Mouse (Mus musculus): ENCODE data around the gene Fance. TPM values are rescaled to one million over a fixed set of nuclear protein-coding genes. Genes with fewer than 3 reads are reported as not detected.

Fance gene
- total RNA-seq, 2 experiments from 2014 or later = 16.9 to 18.2 TPM

DNA sequence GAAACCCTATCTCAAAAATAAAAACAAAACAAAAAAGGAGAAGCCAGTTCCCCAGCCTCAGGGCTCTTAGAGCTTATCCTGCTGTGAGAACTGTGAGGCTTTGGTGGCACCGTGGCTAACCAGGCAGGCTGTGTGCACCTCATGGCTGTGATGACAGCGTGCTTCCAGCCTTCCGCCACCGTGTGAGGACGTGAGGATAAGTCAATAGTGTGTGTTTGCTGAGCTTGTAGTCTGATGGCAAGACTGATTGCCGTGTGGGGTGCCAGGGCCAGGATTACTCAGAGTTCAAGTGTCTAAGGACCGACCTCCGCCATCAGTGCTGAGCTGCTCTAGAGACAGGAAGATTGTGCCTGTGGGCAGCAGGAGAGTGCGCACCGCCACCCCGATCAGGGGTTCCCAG lies 22.6 kb upstream of the Fance start:
- intact Hi-C loops (cut with DNase I) = loop anchor here (2.0 kb wide), 1 partner anchor 18 kb away; no protein-coding TSS in a partner anchor
- DNase-seq = no peak

DNA sequence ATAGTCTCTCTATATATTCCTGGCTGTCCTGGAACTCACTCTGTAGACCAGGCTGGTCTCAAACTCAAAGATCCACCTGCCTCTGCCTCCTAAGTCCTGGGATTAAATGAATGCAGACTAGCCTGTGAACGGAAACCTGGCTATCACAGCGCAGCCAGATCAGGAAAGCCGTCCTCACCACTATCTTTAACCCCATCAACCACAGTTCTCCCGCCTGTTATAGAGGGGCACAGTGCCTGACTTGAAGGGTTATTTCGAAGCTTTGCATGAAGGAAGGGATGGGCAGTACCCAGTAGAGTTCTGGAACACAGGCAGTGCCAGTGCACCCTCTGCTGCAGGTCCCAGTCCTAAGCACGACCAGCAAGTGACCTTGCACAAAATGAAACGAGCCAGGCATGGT lies 22.0 kb upstream of the Fance start:
- intact Hi-C loops (cut with DNase I) = loop anchor here (2.0 kb wide), 1 partner anchor 17 kb away; no protein-coding TSS in a partner anchor
- no peak for DNase-seq

DNA sequence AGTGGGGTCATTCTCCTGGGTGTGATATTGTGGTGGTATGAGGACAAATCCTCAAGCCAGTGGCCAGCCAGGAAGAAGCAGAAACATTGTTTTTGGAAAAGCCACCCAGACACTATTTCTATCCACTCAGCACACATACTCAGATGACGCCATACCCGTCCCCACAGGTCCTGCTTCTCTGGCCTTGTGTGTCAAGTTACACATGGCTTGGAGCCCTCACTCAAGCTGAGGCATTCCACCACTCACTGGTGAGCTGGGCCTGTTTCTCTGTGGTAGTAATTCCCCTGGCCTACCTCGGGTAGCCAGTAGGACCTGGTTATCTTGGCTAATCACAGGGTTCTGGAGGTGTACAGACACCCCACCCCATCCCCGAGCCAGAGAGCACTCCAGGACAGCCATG lies 19.6 kb upstream of the Fance start:
- no peak for DNase-seq
- intact Hi-C loops (cut with DNase I) = no loop called here

DNA sequence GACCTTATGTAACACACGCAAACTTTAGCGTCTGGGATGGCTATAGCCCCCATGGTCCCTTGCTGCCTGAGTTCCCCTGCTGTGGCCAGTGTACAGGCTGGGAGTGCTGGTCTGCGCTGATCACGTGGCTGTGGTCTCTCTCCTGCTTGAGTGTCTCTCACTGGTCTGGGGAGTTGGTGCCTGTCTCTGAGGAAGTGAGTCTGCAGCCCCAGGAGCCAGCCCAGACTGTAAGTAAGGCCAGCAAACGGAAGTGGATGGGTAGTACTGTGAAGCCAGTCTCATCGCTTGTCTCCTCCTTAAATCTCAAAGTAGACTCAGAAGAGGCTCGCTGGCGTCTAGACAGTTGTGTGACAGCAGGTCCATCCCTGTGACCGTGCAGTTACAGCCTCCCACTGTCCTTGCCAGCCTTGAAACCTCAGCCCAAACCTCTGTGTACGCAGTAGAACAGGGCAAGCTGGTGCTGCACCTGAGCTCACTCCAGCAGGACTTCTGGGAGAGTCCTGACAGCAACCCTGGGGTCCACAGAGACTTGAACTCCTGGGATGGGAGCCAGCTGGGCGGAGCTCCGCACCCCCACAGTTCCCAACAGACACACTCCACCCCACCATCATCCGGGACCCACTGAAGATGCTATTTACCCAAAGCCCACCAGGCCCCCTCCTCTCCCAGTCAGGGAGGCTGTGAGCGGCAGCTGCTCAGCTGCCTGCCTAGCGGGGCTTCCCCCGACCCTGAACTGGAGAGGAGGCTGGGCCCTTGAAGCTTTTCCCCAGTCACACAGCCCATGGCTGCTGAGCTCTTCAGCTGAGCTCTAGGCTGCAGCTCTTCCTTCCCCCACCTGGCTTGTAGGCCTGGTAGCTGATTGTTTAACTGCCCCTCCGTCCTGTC lies 18.6 kb upstream of the Fance start:
- intact Hi-C loops (cut with DNase I) = no loop called here

DNA sequence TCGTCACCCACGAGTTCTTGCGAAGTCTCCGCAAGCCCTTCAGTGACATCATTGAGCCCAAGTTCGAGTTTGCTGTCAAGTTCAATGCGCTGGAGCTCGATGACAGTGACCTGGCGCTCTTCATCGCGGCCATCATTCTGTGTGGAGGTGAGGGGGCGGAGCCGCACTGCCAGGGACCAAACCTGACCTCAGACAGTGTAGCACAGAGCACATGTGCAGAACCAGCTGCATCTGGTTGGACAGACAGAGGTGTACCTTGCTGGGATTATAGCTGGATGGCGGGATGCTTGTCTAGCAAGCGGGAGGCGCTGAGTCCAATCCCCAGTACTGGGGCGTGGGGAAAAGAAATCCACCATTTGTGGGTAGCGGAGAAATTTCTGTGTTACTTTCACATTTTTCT lies 14.4 kb upstream of the Fance start:
- no peak for DNase-seq
- intact Hi-C loops (cut with DNase I) = no loop called here

More for the DNA sequence above, 18.6 kb upstream of the Fance start:
- DNase-seq = no peak

DNA sequence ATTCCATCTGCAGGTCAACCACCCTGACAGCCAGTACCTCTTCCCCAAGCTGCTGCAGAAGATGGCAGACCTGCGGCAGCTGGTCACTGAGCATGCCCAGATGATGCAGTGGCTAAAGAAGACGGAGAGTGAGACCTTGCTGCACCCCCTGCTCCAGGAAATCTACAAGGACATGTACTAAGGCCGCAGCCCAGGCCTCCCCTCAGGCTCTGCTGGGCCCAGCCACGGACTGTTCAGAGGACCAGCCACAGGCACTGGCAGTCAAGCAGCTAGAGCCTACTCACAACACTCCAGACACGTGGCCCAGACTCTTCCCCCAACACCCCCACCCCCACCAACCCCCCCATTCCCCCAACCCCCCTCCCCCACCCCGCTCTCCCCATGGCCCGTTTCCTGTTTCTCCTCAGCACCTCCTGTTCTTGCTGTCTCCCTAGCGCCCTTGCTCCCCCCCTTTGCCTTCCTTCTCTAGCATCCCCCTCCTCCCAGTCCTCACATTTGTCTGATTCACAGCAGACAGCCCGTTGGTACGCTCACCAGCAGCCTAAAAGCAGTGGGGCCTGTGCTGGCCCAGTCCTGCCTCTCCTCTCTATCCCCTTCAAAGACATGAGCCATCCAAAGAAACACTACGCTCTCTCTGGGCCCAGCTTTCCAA lies 13.5 kb upstream of the Fance start:
- intact Hi-C loops (cut with DNase I) = no loop called here

DNA sequence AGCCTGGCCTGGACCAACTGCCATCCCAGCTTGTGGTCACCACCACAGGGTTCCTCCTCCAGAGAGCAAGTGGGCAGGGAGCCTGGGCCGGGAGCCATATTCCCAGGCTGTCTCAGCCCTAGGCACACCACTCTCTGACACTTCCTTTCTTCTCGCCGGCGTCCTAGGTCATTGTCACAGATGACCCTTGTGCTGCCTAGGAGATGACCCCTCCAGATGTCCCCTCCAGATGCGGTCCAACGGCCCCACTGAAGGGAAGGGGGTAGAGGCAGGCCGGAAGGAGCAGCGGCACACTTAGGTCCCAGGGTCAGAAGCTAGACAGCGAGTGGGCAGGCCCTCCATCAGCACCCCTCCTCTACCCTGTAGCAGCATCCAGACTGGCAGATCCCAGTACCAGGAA lies 13.0 kb upstream of the Fance start:
- intact Hi-C loops (cut with DNase I) = no loop called here
- no peak for DNase-seq

More for the DNA sequence above, 13.5 kb upstream of the Fance start:
- no peak for DNase-seq

DNA sequence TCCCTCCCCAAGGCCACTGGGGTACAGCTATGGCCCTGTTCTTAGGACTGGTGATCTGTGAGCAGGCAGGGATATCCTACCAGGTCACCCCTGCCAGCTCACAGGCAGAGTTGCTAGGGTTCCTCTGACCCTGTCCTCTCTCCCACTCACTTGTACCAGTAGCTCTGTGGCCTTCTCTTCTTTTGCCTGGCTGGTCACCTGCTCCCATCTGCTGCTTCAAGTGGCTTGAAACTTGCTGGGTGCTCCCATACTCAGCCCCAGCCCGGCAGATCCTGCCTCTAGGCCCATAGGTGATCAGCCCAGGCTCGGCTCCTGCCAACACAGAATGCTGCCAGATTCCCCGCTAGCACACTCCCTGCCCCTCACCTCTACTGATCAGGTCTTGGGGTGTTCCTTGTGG lies 12.5 kb upstream of the Fance start:
- intact Hi-C loops (cut with DNase I) = no loop called here
- no peak for DNase-seq

DNA sequence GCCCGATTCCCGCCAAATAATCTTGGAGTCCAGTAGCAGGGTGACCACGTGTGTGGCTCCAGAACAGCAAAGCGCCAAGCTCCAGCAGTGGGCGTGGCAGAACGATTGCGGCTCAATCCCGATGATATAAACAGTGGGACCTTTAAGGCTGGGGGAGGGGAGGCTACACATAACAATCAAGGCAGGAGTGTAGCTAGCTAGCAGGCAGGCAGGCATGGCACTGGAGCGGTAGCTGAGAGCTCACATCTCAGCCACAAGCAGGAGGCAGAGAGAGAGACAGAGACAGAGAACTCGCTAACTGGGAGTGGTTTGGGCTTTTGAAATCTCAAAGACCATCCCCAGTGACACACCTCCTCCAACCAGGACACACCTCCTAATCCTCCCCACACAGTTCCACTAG lies 8.1 kb upstream of the Fance start:
- DNase-seq = no peak
- intact Hi-C loops (cut with DNase I) = no loop called here

DNA sequence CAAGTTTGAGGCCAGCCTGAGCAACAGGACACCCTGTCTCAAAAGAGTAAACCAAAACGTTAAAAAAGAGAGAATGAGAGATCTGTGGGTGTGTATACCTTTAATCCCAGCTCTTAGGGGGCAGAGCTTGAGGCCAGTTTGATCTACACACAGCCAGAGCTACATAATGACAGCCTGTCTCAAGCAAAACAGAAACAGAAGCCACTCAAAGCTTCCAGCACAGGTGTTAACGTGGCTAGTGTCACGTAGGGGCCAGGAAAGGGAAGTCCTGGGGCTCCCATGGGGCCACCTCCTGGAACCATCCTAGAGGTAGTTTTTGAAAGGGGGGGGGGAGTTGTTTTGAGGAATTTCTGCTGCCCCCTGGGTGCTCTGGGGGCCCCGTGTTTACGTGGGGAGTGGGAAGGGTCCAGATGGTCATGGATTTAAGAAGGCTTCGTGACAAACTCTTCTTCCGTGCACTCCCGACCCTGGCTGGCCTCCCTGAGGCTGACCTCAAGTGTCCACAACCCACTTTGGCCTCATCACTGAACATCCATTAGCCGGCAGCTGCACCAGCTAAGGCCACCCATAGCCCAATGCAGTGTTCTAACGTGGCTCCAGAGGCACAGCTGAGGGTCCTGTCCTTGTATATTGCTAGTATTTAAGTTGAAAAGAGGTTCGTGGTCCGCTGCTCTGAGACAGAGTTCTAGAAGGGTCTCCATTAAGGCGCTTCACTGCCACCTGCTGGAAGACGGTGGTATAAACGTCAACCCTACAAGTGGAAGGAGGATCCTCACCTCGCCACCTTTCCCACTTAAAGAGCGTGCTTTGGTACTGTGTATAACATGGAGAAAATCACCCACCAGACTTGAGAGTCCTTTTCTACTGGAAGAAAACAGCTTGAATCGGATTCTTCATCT lies 4.8 kb upstream of the Fance start:
- DNase-seq = peak; percentile 92 to 96
- intact Hi-C loops (cut with DNase I) = loop anchor here (1.0 to 2.0 kb wide), 3 partner anchors 18 to 82 kb away; partner anchors contain the start of gene Ppard

DNA sequence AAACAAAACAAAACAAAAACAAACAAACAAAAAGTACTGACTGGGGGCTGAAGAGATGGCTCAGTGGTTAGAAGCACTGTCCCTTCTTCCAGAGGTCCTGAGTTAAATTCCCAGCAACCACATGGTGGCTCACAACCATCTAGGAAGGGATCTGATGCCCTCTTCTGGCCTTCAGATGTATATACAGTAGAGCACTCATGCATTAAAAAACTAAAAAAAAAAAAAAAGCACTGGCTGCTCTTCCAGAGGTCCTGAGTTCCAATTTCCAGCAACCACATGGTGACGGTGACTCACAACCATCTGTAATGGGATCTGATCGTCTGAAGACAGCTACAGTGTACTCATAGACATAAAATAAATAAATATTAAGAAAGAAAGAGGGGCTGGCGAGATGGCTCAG lies 2.5 kb upstream of the Fance start:
- intact Hi-C loops (cut with DNase I) = no loop called here
- DNase-seq = no peak

DNA sequence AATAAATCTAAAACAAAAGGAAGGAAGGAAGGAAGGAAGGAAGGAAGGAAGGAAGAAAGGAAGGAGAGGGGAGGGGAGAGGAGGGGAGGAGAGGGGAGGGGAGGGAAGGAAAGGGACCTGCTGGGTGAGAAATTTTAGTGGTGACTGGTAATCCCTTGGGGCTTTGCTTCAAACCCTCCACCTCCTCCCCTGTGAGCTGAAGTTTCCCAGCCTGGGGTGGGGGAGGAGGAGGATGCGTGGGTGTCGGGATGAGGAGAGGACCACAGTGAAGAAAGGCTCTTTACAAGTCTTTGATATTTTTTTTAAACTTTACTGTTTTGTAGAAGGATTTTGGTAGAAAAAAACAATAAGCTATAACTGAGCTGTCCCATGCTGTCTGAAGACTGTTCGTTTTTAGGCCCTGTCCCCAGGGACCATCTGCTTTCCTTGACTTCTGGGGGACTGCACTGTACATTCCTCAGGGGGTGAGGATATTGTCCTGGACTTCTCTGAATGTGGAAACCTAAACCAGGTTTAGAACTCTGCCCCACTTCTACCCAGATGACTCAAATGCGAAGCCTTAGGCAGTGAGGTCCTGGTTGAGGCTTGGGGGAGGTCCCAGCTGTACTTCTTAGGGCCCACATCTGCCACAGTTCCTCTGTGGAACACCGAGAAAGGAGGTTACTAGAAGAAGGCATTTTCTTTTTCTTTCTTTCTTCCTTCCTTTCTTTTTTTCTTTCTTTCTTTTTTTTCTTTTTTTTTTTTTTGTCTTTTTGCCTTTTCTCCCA lies 1.8 kb upstream of the Fance start:
- DNase-seq = no peak
- intact Hi-C loops (cut with DNase I) = no loop called here

DNA sequence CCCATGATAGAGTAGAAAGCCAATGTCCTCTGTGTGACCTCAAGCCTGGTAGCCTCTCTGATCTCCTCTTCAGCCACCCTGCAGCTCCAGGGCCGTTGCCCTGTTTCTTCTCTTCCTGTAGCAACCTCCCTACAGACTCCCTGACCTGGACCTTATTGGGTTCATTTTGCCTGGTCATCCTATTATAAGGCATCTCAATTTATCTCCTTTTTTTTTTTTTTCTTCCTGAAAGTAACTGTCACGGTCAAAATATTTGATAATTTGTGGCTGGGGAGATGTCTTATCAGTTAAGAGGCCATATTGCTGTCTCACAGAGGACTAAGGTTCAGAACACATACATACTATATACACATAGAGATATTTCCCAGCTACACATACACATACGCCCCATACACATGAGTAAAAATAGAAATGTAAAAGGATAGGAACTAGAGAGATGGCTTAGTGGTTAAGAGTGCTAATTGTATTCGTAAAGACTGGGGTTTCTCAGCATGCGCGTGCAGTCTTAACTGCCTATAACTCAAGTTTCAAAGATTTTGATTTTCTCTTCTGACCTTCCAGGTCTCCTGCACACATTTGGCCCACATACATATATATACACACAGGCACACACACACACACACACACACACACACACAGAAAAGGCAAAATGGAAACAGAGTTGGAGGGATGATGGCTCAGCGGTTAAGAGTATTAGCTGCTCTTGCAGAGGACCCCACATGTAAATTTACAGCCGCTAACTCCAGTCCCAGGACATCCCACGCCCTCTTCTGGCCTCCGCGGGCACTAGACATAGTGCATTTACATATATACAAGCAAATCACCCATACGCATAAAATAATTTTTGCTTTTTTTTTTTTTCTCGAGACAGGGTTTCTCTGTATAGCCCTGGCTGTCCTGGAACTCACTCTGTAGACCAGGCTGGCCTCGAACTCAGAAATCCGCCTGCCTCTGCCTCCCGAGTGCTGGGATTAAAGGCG lies 797 bp upstream of the Fance start:
- peak in 1 of 2 experiments; percentile 50 for DNase-seq
- intact Hi-C loops (cut with DNase I) = no loop called here

DNA sequence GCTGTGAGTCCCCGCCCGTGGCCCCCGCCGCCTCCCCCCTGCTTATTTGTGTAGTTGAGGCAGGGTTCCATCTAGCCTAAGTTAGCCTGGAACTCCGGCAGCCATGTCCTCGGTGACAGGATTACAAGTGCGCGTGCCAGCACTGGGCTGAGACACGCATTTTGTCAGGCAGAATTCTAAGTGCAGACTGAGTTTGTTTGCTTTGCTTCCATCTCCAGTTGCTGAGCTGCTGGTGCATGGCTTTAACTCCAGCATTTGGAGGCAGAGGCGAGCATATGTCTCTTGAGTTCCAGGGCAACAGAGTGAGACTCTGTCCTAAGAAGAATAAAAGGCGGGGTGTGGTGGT lies 534 bp downstream of the Fance start:
- DNase-seq = peak; percentile 46 to 59

DNA sequence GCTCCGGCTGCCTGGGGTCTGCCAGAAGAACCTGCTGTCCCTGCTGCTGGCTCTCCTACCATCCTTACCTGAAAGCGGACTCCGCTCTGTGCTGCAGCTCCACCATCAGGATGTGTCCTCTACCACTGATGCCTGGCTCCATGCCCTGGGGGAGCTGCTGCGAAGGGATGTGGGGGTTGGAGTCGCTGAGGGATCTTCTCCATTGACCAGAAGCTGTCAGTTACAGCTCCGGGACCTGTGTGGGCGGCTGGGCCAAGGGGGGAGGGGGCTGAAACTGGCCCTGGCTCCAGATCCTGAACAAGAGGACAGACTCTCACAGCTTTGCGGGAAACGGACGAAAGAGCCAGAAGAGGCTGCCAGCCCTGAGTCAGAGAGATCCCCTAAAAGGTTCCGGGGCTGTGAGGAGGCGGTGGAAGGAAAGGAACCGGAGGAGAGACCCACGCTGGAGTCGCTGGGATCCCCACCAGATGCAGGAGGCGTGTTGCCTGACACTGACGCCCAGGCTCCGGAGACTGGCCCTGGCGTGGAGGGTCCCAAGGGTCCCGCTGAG lies 2.4 kb downstream of the Fance start:
- intact Hi-C loops (cut with DNase I) = no loop called here
- no peak for DNase-seq

More for the DNA sequence above, 534 bp downstream of the Fance start:
- intact Hi-C loops (cut with DNase I) = no loop called here

DNA sequence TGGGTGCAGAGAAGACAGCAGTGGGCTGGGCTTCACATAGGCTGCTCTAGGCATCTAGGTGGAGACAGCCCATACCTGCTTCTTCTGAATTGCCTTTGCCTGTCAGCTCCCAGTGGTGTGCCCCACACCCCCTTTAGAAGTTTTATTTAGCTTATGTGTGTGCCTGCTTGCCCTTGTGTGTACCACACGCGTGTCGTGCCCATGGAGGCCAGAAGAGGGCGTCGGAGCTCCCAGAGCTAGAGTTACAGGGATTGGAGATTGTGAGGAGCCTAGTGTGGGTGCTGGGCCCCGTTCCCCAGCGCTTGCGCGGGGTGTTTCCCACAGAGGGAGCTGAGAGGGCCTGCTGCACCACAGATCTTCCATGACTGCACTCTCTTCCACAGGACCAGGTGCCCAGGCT lies 3.2 kb downstream of the Fance start:
- intact Hi-C loops (cut with DNase I) = no loop called here
- no peak for DNase-seq

DNA sequence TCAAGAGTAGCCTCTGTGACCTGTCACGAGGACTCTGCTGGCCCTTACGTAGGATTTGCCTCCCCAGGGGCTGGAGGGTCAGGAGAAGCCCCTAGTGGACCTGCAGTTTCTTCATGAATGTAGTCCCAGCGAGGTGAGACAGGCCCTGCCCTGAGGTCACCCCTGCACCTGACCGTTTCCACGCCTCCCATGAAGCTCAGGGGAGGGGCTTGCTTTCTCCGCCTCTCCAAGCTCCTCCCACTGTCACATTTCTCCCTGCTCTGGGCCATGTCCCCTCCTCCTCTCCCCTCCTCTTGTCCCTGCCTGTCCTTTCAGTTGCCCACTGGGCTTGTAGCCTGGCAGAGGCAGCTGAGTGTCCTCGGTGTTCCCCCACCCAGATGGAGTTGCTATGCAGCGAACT lies 3.8 kb downstream of the Fance start:
- no peak for DNase-seq
- intact Hi-C loops (cut with DNase I) = no loop called here

DNA sequence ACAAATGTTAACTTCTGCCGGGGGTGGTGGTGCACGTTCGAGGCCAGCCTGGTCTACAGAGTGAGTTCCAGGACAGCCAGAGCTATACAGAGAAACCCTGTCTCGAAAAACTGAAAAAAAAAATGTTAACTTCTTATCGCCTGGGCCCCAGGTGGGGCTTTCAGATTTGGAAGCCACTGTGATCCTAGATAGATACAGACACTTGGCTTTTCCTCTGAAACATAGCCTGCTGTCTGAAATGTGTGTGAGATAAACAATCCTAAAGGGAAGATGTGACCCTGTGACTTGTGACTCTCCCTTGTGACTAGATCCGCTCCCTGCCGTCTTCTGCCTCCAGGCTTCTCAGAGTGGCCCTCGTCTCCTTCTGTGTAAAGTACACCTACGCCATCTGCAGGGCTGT lies 4.4 kb downstream of the Fance start:
- no peak for DNase-seq
- intact Hi-C loops (cut with DNase I) = no loop called here

DNA sequence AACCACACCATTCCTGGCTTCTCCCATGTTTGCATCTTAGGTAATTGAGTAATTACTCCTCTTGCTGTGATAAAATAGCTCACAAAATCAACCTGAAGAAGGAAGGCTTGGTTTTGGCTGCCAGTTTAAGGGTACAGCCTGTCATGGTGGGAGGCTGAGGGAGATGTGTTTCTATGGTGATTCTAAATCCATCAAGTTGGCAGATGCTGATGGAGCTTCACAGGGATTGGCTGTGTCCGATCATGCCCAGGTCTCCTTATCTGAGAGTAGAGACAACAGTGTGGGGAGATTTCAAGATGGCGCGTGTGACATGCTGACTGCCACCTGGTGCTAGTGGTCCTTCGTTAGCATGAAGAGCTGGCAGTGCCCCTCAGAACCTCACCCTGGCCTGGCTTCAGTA lies 8.4 kb downstream of the Fance start:
- intact Hi-C loops (cut with DNase I) = no loop called here
- DNase-seq = no peak

All from heart, postnatal 10 days (tissue).